Mouse (Mus musculus) inflammation-experienced regulatory T-cells, adult 6 months (primary cell): Measurements from ENCODE around the gene Dpysl5. TPM values are rescaled to one million over a fixed set of nuclear protein-coding genes. Genes with fewer than 3 reads are reported as not detected.
"Not testable (repeated sequence)": the region's sequence is repeated elsewhere in the genome, so short reads cannot be mapped to it uniquely, and the experiment has no call there.

ENCODE experiments used
- ATAC-seq: one replicate; pipeline ENCODE4 v1.8.0; 2017
- polyA plus RNA-seq, 3 experiments: library from polyadenylated mRNA; unstranded; fragments of 100-300 nt; shearing (Covaris generic); gene quantifications; one replicate each; pipeline ENCODE4 v1.2.1; 2017

Dpysl5 gene
- 1 to 10 TPM in 1 of 3 experiments, under 1 TPM in 1, not detected in 1; 0.13 to 1.5 TPM for polyA plus RNA-seq

- peak; percentile 55 for ATAC-seq
These were observed at the start of gene Dpysl5 for GRCm38 (mm10) chr5:30711147-30712001. TSS of gene Dpysl5 (plus strand) at chr5:30711564.

- ATAC-seq: no peak
These were observed 46.0 kb upstream of the Dpysl5 start for GRCm38 (mm10) chr5:30665360-30665759.

- no peak for ATAC-seq
These were observed 45.4 kb upstream of the Dpysl5 start for GRCm38 (mm10) chr5:30665968-30666367.

- peak; percentile 98 for ATAC-seq
These were observed 44.8 kb upstream of the Dpysl5 start, which contains the start of gene Cenpa for GRCm38 (mm10) chr5:30666391-30667195. TSS of gene Cenpa (plus strand) at chr5:30666777.

GRCm38 (mm10) chr5:30667215-30667614 is 44.1 kb upstream of the Dpysl5 start:
- no peak for ATAC-seq

GRCm38 (mm10) chr5:30667686-30668085 is 43.7 kb upstream of the Dpysl5 start:
- ATAC-seq: no peak

GRCm38 (mm10) chr5:30668637-30669495 is 42.5 kb upstream of the Dpysl5 start:
- ATAC-seq: no peak

GRCm38 (mm10) chr5:30669496-30669830 is 41.9 kb upstream of the Dpysl5 start:
- ATAC-seq: no peak

GRCm38 (mm10) chr5:30670091-30670490 is 41.3 kb upstream of the Dpysl5 start:
- no peak for ATAC-seq

GRCm38 (mm10) chr5:30674001-30674400 is 37.4 kb upstream of the Dpysl5 start:
- ATAC-seq: no peak

GRCm38 (mm10) chr5:30676800-30677199 is 34.6 kb upstream of the Dpysl5 start:
- no peak for ATAC-seq

GRCm38 (mm10) chr5:30678069-30678468 is 33.3 kb upstream of the Dpysl5 start:
- ATAC-seq: not testable (repeated sequence)

GRCm38 (mm10) chr5:30678722-30679296 is 32.6 kb upstream of the Dpysl5 start:
- no peak for ATAC-seq

- no peak for ATAC-seq
These were observed 31.8 kb upstream of the Dpysl5 start for GRCm38 (mm10) chr5:30679593-30679992.

- no peak for ATAC-seq
These were observed 29.4 kb upstream of the Dpysl5 start for GRCm38 (mm10) chr5:30681970-30682369.

- no peak for ATAC-seq
These were observed 28.3 kb upstream of the Dpysl5 start for GRCm38 (mm10) chr5:30682967-30683600.

GRCm38 (mm10) chr5:30683993-30684392 is 27.4 kb upstream of the Dpysl5 start:
- ATAC-seq: no peak

- ATAC-seq: no peak
These were observed 24.6 kb upstream of the Dpysl5 start for GRCm38 (mm10) chr5:30686781-30687180.

- ATAC-seq: no peak
These were observed 10.9 kb upstream of the Dpysl5 start for GRCm38 (mm10) chr5:30700361-30701000.

GRCm38 (mm10) chr5:30701373-30701772 is 10.0 kb upstream of the Dpysl5 start:
- not testable (repeated sequence) for ATAC-seq

GRCm38 (mm10) chr5:30701866-30702265 is 9.5 kb upstream of the Dpysl5 start:
- no peak for ATAC-seq
